Mouse (Mus musculus) right cerebral cortex, postnatal 14 days (tissue): ENCODE measurements at regions not wholly inside any gene's neighbourhood (a gene's known extent, or its start where the extent isn't known, plus 50 kb on each side); places are given as distances from the start of the nearest gene placed in this dataset.
"Not testable (repeated sequence)": the region's sequence is repeated elsewhere in the genome, so short reads cannot be mapped to it uniquely, and the experiment has no call there.

ENCODE experiments used
- DNase-seq: peaks from one replicate; pipeline ENCODE4 v3.0.0; 2022

DNA sequence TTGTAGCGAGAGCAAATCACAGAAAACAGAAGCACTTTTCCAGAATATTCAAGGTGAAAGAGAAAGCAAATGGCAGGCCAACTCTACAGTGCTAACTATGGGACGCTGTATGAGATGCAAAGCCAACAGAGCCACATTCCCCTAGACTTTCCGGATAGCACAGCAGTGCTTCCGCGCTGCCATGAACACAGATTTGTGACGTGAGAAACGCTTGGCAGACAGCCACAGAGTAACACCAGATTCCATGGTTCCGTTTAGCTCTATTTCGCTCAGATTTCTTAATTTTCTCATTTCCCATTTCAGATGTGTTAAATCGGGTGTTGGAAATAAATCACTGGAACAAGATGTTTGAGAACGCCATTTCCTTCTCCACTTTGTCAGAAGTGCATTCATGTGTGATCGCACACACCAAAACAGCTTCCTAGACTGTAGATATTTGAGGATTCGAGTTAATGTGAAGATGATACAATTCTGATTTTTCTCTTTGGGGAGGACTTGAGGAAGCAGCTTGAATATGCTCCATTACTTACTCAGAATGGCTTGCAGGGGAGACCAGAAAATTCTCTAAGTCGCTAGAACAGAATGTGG lies 424.8 kb upstream of the Nrsn1 start:
- DNase-seq, result peak; percentile 59

DNA sequence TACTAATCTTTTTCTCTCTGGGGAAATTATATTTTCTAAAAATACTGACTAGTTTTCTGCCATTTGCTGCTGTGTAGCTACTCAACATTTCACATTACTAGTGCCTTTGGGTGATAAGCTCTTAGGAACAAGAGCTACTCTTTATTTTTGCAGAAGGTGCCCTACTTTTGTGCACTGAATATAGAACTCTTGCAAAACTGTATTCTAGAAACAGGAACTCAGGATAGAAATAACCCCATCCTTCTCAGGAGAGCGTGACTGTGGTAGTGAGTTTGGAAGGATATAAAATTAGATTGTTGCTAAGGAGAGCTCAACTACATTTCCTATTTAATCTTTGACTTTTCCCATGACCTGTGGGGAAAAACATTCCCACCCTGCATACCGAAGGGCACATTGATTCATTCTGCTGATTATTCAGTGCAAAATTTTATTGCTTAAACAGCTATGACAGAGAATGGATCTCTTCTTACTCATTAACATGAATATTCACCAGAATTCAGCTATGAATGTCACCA lies 408.0 kb upstream of the Nrsn1 start:
- DNase-seq, result no peak

DNA sequence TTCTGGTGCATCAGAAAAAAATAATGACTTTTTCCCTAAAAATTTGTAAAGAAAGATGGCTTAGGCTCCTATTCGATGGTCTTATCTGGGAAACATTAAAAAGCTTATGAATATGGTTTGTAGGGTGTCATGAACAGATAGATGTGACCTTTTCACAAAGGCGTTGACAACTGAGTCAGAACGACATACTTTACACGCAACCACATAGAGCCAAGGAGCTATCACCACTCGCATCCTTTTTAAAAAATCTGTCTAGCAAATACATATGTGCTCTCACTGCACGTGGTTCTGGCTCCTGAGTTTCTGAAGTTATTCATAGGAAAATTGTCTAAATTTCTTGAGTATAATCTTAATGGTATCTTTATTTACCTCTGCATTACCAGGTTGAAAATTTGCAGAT lies 404.9 kb upstream of the Nrsn1 start:
- DNase-seq, result no peak

DNA sequence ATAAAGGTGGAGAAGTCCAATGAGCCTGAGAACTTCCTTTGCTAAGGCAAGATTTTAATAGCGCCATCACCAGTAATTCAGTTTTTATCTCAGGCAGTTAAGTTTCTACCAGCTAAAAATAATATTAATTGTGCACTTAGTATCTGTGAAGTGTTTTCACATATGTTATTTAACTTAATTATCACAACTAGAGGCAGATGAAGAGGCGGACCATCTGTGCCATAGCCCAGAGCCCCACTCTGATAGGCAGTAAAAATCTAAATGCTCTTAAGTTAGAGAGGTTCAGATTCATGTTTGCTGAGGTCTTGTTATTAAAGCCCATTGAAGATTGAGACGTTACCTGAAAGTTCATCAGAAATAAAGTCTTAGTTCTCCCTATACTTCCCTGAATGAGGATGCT lies 395.7 kb upstream of the Nrsn1 start:
- no peak for DNase-seq

DNA sequence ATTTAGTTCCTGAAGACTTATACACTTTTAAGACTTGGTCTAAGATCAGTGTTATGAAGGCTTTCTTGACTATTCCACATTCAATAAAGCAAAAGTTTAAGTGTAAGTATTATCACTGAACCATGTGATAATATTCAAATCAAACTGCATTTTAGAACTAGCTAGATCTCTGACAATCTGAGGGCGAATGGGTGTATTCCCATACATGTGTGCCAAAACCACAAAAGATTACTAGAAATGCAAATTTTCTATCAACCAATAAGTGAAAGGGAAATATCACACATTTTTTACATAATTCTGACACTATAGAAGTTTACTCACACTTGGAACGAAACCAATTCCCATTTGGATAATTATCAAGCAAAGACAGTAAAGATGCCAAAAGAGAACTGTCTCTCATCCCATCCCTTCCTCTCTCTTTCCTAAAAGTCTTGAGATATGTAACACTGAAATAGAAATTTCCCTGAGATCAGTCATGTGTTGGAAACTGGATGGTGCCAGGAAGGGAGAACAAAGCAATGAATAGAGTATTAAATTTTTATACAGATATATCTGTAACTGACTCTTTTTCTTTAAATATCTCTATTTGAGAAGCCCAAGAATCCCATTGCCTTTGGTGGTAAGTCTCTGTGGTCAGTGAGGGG lies 394.8 kb upstream of the Nrsn1 start:
- DNase-seq, result no peak

DNA sequence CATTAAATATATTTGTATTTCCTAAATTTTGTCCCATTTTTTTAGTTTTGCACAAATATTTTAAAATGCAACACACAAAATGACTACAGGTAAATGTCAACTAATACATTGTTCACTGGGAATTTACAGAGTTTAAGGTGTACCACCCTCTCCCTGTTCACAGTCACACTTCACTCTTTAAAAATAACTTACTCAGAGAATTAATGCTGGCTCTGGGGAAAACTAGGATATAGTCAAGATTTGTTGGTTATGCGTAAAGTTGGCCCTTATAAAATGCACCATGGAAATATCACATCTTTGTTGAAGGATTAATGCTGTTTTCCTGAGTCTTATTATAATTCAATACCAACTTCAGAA lies 378.1 kb upstream of the Nrsn1 start:
- DNase-seq, result no peak

DNA sequence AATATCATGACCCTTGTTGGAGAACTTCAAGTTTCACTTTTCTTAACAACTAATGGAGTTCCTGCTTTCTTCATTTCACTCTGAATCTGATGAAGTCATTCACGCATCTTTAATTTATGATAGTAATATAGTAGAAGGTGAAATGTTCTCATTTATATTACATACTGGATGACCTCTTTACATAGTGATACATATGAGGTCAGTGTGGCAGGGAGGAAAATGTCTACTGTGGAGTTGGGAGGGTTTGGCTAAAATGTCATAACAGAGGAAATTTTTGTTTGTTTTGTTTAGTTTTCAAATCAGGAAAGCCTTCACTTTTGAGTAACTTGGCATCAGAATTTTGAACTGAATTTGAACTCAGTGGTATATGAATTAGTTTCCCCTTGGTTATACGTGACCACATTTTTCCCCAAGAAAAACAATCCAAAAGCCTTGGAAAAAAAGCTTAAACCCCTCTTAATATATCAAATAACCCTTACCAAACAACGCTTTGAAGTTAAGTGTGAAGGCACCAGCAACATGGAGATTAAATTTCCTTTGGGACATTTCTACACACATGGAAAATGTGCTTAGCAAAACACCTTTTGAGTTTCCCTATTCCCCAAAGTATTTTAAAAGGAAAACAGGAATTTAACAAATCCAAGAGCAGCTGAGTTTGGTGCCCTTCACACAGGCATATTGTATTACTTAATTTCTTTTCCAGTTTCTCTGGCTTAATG lies 377.6 kb upstream of the Nrsn1 start:
- DNase-seq, result no peak

DNA sequence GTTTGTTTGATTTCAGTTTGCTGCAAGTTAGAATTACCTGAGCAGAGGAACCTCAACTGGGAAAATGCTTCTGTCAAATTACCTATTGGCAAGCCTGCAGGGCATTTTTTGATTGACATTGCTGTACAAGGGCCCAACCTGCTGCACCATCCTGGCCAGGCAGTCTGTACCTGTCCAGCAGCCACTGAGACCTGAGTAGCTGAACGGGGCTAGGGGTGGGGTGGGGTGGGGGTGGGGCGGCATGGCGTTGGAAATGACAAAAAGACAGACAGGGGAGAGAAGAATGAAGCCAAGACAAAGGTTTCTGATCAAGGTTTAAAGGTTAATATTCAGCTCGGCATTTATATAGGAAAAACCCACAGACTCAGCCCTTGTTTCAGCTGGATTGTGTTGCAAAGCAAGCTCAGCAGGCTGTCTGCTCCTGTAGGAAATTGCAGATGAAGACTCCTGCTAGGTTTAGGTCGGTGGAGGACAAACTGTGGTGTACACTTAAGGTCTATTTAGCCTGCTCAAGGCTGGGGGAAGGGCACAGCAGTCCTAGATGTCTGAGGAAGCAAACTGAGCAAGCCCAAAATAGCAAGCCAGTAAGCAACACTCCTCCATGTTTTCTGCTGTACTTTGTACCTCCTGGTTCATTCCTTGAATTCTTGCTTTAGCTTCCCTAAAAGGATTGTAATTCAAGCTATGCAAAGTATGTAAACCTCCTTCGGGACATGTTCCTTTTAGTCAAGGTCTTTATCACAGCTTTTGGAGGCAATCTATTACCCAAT lies 369.4 kb upstream of the Nrsn1 start:
- peak; percentile 5 for DNase-seq

DNA sequence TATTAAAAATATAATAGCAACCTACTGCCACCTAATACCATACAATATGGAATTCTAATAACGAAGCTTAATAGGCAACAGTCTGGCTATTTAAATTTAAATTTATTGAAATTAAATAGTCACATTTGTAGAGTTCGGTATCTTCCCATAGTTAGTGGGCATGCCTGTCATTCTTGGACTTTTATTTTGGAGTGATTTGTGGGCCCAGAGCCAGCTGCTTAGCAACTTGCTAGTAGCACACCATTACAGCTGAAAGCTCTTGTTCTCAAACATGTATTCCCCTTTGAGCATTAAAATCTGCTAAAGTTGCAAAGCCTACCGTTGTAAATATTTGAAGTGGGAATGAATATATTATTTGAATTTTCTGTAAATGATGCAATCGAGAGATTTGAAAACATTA lies 359.2 kb upstream of the Nrsn1 start:
- no peak for DNase-seq

DNA sequence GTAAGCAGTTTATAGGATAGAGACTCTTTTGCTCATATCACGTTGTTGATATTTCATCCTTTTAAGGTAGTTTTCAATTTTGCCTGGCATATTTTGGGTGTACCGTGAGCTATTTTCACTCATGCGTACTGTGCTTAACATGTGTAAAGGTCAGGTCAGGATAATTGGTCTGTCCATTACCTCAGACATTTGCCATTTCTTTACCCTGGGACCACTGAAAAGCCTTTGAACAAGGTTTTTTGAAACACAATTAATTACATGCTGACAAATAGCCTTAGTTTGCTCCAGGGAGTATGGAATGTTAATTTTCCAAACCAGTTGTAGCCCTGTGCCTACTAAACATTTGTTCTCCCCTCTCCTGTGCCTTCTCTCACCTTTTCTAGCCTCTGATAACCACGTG lies 347.3 kb upstream of the Nrsn1 start:
- DNase-seq, result no peak

DNA sequence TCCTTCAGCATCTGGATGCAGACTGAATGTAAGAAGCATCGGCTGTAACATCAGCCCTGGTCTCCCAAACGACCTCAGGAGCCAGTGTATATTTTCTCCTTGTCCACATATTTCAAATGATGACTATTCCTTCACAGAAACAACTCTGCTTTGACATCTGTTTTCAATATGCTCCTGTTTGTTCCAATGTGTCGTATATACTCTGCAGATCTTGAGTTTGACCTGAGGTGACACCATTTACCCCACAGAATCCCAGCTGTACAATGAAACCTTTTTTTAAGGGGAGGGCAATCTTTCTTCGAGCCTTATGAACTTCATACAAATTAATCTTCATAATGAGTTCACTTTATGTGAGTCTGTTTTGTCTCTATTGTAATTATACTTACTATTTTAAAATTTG lies 341.7 kb upstream of the Nrsn1 start:
- no peak for DNase-seq

DNA sequence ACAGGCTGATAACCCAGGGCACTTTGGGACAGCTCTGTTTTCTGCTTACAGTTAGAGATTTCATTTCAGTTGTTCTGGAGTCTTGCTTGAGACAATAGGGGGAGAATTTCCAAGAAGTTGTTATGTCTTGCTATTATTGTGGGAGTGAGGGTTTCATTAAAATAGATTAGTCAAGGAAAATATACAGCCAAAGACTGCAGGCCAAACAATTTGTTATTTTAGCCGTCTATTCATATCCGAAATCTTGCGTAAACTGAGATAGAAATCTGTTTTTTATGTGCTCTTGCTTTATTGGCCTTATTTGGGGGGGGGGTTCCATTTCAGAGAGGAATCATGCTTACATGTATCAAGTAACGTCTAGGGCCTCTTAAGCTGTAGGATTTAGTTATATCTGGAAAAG lies 339.3 kb upstream of the Nrsn1 start:
- DNase-seq, result no peak

DNA sequence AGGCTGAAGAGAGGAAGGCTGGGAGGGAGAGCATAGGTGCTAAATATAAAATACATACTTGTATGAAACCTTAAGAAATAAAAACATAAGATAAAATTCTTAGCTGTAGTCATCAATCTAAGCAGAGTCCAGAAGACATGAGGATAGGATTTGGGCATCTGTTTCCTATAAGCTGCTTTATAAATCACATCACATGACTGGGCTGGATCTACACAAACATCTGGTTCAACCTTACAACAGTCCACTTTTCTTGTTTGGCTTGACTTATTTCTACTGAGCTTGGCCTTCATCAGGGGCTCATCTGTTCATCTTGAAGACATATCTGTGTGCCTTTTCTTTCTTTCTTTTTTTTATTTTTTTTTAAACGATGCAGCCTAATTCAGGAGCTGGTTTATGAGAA lies 338.9 kb upstream of the Nrsn1 start:
- no peak for DNase-seq

DNA sequence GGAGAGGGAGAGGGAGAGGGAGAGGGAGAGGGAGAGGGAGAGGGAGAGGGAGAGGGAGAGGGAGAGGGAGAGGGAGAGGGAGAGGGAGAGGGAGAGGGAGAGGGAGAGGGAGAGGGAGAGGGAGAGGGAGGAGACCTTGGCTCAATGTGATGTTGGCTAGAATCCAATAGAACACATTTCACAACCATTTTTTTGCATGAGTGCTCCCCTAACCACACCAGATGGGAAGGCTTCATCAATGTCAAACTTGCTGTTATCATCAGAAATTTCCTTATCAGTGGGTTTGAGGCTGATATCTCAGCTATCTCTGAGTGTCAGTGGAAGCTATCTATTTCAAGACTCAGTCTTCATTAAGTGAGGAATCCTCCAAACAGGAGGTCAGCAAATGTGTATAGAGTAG lies 331.0 kb upstream of the Nrsn1 start:
- DNase-seq, result not testable (repeated sequence)

DNA sequence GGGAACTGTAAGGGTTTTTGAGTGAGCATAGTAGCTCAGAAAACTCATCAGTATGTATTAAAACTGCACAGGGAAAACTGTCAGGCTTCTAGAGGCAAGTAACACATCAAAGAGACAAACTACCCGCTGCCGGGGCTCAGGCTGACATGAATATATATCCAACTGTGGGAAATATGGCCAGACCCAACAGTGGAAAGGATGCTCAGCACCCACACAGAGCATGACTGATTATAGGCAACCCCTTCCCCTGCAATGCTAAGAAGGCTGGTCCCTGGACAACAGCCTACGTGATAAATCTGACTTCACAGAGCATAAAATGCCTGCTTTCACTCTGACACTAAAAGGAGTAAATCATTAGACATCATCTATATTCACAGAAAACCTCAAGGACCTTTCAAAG lies 324.3 kb upstream of the Nrsn1 start:
- no peak for DNase-seq

DNA sequence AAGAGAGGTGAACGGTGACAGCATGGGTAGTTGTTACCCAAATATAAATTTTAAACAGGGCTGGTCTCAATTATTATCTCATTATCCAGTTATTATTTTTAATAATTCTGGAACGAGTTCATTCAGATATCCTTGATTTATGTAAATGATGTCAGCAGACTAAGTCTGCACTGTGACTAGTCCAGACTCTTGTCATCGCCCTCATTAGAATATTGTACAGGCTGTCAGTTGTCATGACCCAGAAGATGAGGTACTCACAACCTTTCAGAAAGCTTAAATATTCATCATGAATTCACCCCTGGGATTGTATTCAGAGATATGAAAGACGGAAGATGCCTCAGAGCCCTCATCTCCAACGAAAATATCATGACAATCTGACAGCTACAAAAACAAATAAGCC lies 300.3 kb upstream of the Nrsn1 start:
- DNase-seq, result no peak

DNA sequence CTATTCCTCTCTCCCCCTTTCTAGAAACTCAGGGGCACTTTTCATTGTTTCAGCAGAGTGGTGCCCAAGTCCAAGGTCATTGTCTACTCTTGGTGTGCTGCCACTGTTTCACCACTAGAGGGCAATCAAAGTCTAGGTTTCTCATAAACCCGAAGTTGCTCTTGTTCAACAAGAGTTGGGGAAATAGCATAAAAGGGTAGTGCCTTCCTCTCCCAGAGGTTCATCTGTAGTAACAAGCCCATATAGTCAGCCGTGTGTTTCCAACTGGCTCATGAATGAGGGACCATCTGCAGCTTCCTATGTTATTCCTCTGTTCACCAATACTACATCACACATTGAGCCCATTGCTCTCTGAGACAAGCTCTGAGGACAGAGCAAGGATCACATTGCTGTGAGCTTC lies 292.4 kb upstream of the Nrsn1 start:
- DNase-seq, result peak; percentile 8

DNA sequence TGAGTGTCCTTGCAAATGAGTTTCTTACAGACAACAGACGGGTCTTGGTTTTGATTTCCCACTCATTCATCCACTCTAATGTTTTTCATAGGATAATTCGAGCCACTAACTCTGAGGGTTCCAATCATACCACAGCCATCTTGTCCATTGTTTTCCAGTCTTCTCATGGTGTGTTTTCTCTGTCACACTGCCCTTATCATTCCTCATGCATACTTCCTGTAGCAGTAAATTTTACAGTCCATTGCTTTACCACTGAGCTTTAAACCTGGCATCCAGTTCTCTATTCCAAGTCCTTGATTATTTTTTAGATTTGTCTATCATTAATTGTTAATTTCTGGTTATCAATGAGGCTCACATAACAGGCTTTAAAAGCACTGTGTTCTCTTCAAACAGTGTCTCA lies 290.0 kb upstream of the Nrsn1 start:
- no peak for DNase-seq

DNA sequence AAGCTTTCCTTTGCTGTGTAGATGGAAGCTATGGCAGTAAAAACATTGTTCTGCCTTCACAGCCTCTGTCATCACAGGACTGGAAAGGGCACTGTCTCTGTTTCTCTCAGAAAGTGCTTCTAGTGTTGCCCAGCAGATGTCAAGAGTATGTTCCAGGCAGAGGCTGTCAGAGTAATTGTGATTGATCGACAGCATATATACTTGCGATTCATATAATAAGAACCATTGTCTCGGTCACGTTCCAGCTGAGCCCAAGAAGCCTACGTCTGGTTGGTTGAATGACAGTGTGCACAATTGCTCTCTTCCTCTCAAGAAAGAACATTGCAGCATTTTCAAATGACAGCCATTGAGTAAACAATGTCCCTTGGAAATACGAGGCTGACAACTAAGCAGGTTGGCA lies 284.7 kb upstream of the Nrsn1 start:
- no peak for DNase-seq

DNA sequence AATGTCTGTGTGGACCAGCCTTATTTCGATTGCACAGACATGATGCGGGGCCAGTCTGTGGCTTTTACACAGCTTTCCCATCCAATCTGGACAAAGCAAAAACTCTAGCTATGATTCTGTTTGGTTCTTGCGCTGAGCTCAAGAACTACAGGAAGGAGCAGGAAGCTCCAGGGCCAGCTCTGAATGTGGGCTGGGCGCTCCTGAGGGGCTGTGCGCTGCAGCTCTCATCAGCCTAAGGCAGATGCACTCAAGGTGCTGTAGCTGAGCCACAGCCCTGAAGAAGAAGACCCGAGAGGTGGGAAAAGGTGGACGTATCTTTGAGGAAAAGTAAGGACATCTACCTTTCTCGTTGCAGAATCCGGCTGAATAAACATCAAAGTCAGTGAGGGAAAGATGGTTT lies 278.2 kb upstream of the Nrsn1 start:
- no peak for DNase-seq

DNA sequence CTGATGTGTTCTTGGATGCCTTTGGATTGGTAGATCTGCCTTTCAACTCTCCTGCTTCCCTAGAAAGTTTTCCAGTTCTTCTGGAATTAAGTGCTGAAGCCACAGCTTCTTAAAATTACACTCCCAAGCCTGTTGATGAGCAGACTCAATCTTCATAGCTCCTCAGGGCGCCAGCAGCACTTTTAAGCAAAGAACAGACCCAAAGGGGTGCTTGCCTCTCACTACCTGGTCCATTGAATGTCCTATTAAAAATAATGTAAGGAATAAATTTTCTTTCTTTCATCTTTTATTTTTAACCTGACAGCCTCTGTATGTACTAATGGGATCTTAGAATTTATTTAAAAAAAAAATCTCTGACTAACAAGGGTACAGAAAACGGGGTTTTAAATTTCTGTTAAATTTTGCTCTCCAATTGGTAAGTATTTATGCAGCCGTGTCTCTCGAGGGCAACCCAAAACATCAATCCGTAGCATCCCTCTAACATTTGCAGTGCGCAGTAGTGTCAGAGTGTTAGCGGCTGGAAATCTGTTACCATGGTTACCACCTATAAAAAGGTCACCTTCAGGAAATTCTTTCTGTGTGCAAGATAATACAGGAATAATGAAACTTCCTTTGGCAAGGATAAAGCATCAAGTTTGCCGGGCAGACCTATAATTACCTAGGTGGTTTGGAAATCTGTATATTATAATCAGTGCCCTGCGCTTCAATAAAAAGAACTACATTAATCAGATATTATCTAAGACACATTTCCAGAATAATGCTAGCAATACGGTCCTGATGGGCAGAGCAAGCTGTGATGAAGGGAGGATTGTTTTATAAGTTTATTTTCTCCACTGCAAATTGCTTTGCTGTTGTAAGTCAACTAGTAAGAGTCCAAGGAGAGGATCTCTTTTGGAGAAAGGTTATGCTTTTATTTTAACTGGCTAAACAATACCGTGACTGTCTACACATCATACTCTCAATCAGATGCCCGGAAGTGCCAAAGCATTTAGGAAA lies 277.1 kb upstream of the Nrsn1 start:
- DNase-seq, result no peak

DNA sequence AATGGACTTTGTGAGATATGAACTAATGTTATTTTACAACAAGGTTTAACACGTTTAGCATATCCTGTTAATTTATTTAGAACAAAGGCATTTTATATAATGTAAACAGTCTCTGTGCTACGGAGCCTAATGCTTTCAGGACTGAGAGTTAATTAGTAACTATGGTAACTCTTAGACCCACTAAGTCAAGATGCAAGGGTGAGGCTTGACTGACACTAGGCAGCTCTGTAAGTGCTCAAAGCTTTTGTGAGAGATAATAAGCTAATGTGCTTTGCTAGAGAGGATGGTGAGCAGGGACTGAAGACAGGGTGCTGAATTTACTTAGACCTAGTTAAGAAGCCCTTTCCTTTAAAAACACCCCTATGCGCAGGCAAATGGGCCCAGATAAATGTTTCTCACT lies 253.8 kb upstream of the Nrsn1 start:
- no peak for DNase-seq

DNA sequence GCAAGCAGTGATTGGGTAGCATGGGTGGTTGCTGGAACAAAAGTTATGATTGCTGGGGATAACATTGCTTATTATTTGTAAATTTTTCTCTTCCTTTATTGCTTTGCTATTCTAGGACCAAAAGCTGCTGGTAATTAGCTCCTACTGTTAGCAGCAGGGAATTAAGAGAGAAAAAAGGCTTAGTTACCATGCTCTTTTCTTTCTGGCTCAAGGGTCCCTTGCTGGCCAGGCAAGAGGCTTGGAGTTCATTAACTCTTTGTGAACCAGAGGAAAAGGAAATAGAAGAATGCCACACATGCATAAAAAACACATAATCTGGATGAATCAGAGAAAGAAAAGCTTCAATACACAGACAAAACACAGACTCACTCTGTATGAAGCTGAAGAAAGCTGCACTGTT lies 237.1 kb upstream of the Nrsn1 start:
- no peak for DNase-seq
